Mouse (Mus musculus): ENCODE results near the gene Ccdc148.

Gene Ccdc148

DNA sequence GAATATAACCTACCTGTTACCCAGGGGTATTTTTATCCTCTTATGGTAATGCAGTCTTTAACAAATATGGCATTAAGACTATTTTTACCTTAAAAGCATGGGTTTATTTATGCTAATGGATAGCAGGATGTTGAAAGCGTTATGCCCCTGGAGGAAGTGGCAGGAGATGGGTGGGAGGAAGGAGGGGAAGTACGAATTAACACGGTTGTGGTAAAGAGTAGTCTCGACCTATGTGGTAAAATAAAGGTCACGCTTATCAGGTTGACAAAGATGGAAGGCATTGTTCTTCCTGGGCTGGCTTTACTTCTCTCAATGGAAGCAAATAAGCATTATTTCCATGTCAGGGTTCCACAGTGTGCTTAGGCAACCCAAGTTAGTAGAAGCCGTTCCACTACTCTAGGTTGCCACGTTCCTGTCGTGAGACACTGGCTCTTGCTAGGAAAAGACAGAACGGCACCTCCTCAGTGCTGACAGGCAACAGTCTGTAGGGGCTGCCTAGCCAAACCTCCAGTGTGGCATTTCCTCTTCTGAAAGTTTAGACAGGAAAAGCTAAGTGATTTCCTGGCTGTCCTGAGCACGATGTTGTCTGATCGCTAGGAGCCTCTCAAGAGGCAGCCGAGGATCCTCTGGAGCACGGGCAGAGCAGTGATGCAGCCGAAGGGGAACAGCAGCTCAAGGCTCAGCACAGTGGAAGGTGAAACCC, 253.5 kb downstream of the Ccdc148 start:
- DNase-seq: no peak

DNA sequence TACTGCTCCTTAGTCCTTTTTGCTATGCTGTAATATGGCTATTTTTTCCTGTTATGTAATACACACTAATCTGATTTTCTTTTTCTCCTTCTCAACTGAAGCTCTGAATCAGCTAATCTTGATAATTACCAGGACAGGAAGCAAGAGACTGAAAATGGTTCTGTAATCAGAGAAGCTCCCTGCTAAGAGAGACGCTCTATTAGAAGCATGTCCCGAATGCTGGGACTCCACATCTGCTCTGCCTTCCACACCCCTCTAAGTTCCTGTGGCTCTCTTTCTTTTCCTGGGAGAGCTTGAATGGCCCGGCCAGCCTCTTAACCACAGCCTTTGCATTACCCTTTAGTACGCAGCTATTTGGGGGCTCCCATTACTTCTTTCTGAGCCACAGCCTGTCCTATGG, 255.4 kb downstream of the Ccdc148 start:
- DNase-seq: no peak

DNA sequence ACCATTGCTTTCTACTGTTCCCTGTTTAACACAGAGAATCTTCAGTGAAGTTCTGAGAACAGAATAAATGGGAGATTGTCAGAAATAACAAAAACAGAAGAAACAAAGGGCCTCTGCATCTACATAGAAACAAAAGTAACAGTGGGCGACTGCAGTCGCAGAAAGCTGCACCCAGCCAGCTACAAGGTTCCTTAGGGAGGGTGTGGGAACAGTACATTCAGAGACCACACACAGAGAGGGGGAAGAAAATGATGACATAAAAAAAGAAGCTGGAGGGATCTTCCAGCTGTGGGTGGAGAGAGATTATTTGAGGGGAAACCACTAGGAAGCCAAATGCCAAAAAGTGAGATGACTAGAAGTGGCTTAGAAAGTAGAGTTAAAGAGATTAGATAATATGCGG, 280.6 kb downstream of the Ccdc148 start:
- no peak for DNase-seq

DNA sequence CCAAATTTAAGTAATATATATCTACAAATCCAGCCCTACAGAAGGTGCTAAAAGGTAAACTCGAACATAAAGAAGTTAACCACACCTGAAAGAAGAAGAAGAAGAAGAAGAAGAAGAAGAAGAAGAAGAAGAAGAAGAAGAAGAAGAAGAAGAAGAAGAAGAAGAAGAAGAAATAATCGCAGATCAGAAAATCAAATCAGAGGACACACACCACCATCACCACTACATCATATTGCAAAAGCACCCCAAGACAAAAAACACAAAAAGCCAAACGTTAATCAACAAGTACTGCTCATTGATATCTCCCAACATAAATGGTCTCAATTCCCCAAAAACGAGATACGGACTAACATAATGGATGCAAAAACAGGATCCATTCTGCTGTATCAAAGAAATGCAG, 301.3 kb downstream of the Ccdc148 start, which contains the start of gene Gm11099:
TSS of gene Gm11099 (plus strand) at position 301 of the 400 bp plus-strand sequence.
- DNase-seq: no peak

DNA sequence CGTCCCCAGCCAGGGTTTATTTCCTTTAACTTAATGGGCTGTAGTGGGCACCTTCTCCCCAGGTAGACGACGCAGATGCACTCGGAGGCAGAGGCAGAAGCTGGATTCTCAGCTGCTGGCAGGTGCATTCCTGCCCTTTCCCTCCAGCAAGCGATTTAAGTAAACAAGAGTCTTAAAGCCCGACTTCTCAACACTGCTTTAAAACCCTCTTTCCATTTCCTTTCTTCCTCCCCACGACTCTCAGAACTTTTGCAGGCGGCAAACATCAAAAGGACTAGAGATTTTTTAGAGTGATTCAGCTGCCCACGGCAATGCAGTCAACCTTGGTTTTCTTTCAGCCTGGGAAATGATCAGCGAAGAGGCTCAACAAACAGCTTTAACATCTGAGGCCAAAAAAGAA, 316.0 kb downstream of the Ccdc148 start:
- no peak for DNase-seq

DNA sequence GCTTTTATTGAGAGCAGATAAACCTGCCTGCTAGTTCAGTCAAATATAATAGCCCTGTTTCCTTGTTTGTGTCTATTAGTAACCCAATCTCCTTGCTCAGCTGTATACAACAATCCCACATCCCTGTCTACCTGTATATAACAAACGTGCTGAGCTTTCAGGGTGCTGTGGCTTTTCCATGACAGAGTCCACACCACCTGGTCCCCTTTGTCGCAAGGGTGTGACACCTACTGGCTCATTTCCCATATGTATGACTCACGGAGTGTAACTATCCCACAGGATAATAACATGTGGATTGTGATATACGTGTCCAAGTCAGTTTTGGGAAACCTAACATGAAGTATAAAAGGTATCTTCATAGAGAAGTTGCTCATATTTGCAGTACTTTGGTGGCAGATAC, 318.0 kb downstream of the Ccdc148 start:
- no peak for DNase-seq

DNA sequence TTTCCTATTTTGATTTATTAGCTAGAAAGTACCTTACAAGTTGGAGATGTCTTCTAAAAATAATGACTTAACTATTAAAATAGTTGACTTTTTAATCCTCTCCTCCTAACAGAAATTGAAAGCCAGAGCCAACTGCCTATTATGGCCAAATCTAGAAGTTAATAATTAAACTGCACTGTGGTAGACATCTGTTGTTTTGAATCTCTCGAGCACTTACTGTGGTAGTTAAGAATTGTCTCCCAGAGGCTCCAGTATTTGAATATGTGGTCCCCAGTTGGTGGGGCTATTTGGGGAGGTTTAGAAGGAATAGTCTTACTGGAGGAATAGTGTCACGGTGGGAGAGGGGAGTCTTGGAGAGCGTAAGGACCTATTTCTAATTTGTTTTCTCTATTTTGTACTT, 319.5 kb downstream of the Ccdc148 start:
- DNase-seq: no peak

DNA sequence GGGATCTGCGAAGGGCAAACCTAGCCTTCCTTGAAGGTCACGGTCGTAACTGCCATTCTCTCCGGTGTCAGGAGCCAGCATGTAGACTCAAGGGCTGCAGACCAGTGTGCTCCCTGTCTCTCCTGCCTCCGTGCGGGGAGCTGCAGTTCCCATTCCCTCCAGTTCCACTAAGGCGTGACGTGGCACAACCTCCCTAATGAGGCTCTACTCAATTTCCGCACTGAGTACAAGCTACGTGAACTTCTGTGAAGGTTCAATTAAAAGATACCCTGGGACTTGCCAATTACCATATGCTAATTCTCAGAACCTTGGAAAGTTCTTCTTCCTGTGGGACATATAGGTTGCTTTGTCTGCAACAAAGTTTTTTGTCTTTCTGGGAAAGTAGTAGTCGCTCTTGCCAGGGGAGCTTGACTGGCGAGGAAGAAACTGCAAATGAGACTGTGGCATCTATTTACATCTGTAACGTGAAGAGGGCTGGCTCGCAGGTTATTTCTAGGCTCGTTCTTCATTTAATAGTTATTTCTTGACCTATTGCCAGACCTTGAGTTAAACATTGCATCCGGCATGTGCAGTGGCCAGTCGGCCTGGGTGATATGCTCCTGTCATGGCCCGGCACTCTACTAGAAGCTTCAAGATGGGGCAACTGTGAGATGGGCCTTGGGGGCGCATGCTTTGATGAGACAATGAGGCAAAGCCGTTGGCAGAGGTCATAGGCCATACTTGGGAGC, 328.1 kb downstream of the Ccdc148 start:
- DNase-seq: no peak

DNA sequence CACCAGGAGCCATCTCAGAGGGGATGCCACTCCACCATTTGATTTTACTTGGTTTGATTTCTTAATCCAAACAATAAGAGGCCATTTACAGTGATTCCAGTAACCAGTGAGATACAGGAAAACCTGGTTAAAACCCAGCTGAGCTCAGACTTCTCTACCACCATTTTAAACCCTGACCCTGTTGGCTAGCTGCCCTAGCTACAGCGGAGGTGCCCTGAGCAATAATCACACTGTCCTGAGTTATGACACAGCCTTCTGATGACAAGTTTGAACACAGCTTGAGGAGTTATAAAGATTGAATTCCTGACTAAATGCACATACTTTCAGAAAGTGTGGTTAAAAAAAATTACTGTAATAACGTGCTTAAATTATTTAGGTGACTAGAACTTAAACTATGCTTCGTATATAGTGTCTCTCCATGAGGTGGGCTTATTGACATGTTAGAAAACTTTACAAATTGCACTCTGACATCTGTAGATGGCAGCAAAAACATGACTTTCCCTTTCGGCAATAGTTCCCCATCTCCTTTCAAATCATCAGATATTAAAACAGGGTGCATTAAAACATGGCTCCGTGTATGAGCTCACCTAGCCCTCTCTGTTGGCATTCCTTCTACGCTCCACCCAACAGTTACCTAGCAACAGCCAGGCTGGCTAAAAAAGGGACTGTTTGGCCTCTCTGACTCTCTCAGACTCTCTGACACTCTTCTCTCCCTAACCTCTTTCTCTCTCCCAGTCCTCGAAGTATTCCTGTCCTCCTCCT, 330.3 kb downstream of the Ccdc148 start:
- no peak for DNase-seq

DNA sequence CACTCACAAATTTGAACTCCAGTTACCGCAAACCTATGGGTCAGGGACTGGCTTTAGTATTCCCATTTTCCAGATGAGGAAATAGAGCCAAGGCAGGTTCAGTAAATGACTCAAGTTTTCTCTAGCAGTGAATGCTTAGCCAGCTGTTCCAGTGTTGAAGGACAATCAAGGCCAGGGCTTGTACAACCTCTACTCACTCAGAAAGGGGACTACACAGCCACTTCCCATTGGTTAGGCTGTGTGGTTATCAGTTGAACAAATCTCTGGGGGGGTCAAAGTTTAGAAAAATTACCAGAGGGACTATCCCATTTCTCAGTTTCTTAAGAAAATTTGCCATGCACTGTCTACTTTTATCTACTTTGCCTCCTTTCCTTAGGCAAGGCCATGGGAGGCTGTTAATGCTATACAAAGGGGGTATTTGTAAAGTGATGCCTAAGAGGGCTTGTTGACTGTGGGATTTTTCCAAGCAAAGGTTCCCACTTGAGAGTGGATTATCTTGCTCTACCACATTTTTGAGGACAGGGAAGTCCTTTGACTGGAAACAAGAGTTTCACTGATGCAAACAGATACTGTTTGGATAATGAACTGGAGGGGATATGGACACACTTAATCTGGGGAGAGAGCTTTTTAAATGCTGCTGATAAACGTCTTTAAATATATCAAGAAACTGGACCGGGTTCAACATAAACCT, 331.4 kb downstream of the Ccdc148 start:
- no peak for DNase-seq

DNA sequence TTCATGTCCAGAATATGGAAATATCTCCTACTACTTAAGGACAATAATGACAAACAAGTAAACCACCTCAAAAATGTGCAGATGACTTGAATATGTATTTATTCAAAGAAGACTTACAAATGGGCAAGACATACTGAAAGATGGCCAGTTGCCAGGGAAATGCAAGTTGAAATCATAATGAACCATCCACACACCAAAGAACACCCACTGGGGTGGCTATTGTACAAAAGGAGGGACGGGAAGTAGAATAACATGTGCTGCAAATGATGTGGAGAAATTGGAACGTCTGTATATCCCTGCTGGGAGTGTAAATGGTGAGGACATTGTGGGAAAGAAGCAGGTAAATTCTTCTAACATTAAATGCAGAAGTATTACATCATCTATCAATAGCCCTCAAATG, 347.5 kb downstream of the Ccdc148 start:
- no peak for DNase-seq

DNA sequence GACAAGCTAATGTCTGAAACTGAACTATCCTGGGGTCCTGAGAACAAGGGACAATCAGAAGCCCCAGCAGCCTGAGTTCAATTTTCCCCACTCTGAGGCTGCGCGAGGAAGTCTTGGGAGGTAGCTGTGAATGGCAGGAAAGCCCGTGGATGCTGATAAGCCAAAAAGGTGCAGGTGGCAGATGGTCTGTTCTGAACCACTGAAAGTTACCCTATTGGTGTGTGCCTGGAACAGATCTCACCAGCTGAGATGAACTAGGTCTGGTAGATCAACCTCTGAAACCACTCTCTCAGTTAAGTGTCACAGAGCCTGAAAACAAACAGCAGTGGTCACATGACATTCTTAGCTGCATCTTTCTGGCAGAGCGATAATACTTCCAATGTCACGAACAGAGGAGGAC, 360.9 kb downstream of the Ccdc148 start:
- DNase-seq: no peak

DNA sequence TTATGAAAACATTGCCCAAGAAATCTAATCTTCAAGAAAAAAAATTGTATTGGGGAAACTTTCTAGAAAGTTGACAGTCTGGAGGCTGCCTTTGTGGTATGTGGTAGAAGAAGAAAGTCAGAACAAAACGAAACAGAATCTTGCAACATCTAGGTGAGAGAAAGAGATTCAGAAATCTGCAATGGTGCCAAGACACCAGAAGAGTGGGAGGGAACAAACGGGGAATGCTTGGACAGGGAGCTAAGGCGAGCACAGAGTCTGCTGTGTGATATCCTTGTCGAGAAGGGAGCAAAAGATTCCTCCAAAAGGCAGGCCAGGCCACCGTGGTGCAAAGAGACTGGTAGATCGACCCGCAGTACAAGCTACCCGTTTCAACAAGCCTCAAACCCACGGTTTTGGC, 361.4 kb downstream of the Ccdc148 start:
- DNase-seq: no peak

DNA sequence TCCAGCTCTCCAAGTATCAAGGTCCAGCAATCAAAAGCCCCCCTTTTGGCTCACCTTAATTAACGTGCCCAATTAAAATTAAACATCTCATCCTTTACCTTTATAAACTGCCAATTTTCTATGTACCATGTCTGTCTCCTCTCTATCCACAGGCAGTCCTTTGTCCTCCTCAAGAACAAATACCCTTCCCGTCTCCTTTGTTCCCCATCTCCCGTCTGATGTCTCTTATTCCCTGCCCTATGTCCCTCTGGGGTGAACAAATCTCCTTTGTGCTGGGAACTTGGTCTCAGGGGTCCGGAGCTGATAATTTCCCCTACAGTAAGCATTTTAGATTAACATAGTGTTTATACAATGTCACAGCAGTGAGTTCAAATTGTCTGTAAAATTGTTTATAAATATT, 363.0 kb downstream of the Ccdc148 start:
- no peak for DNase-seq

DNA sequence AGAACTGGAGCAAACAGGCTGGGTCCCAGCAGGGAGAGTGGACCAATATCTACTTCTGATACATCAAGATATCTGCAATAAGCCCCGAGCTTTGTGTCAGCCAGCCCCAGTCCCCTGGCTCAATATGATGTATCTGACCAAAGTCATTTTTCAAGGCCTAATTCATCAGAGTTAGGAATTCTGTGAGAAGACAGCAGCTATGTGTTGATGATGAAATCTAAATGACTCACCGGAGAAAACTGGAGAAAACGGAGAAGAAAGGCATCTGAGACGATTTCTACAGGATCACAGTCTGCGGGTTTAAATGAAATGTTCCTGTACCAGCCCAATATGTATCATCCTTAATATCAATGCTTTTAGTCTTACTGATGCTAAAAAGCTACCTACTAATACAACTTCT, 365.1 kb downstream of the Ccdc148 start:
- DNase-seq: no peak

DNA sequence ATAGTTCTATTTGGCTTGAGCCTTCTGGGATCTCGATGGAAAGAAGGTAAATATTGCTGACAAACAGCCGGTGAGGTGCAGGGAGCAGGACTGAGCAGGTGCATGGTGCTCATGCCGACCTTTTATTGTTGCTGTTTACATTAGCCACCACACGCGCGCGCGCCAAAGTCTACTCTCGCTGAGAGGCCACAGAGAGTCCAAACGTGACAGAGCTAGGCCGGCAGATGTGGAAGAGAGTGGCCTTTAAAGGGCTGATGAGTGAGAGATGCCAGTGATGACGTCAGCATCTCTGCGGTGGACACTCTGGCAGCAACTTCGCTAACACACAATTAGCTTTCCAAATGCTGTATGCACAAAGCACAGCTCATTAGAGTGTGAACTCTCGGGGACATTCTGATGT, 366.0 kb downstream of the Ccdc148 start:
- no peak for DNase-seq

DNA sequence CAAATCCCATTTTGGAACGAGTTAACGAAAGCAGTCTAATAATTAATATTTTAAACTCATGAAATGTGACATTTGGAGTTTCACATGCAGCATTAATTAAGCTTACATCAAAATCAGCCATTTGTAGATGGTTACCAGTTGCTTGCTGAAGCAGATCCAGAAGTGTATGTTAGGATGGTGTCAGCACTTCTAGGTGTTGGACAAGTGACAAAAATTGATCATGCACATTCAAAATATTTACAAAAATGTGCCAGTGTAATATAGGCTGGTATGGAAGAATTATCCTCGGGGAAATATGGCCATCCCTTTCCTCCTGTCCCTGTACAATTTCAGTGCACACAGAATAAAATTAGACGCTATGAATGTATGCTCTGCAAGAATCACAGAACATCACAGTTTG, 370.1 kb downstream of the Ccdc148 start:
- DNase-seq: no peak

DNA sequence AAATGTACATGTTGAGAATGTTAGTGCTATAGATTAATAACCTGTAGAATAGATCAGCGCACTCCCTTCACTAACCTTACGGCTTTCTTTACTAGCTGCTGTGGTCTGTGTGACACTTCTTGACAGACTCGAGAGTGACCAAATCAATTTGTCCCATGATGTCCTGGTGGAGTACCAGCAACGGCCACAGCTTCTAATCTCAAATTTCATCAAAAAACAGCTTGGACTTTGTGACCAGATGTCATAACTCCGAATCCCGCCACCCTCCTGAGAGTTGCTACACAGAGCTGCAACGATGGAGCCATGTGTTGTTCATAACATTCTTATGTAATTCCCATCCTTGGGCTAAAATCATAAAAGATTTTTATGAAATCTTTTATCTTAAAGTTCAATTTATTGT, 370.5 kb downstream of the Ccdc148 start:
- DNase-seq: no peak

DNA sequence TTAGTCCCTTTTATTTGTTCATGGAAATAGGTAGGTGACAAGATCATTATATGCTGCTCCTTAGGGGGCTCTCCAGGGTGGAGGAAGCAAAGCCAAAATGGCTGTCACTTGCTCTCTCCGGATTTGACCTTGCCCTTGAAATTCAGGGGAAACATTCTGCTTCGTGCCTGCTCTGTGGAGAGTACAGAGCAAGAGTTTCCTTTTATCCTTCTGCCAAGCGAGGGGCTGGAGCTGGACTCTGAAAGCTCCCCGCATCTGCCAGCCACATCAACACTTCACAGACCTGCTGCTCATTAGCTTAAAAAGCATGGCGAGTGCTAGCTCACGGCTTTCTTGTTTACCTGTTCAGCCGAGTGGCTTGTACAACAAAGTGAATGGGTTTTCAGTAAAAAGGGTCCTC, 373.1 kb downstream of the Ccdc148 start:
- no peak for DNase-seq

DNA sequence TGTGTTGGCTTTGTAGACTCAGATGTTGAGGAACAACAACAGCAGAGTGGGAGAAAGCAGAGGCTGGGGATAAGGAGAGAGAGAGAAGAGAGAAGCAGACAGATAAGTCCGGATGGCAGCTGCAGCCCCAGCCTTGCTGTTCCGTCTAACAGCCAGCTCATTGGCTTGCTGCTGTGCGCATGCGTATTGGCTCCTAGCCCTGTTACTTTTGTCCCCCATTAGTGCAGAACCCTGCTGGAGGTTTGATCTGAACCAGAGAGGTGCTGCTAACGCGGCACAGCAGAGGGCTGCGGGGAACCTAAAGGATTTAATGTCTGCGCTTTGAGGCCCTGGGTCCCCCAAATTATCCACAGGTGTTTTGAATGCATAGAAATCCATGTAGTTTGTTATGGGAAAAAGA, 373.8 kb downstream of the Ccdc148 start:
- no peak for DNase-seq

DNA sequence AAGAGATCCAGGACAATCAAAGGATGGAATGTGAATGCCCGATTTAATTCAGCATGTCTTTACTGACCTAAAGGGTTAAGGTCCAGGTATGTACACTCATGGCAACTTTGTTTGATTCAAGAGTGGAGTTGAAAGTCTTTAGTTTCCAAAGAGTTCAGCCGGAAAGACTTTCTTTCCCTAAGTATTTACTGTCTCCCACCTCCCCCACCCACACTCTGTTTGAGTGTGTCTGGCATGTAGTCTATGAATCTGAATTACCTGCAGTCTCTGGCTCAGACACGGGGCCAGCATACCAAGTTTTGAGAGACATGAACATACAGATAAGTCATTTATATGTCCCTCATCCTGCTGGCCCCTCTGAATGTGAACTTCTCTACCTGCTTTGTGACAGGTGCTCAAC, 374.3 kb downstream of the Ccdc148 start:
- DNase-seq: no peak

DNA sequence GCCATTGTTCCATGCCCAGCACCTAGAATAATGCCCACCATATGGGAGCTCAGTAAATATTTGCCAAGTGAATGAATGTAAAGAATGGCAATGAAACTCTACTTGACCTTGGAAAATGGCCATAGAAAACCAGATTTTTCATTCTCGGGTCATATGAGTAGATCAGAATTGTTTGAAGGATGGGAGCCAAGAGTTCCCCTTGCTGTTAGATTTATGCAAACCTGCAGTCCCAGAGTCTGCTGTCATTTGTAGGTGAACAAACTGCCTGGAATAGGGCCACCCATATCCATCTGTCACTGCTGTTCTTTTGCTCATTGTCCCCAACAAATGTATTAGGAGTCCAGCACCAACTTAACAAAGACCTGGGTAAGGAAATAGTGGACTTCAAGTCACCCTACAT, 377.0 kb downstream of the Ccdc148 start:
- DNase-seq: no peak

DNA sequence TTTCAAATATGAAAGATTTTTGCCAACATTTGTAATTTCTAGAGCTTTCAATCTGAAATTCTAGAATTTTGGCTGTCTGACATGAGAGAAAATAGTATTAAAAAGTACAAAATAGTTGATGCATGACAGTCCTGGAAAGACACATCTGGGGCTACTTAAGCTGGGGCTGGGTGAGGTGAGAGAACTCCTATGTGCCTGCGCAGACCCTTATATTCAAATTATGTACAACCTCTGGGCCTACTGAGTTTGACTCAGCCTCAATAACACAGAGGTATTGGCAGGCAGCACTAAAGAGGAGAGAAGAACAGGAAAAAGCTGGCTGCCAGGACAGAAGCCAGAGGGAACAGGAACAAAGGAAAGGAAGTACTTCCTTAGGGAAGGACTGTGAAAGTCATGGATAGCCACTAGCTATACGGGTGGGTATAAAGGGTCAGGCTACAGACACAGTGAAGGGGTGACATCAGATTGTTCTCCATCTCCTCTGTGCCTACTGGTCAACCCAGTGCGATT, 381.4 kb downstream of the Ccdc148 start:
- no peak for DNase-seq

Measured in B cell, adult 2 months (primary cell).